Mouse (Mus musculus) gastrocnemius, postnatal 14 days (tissue): ENCODE data around the gene Klc4. TPM values are rescaled to one million over a fixed set of nuclear protein-coding genes. Genes with fewer than 3 reads are reported as not detected.
A peak's percentile ranks its signal among the peaks of the same experiment; 100 is the strongest.

Source experiments
- DNase-seq: peaks from one replicate; pipeline ENCODE4 v3.0.0; 2021; ENCODE audit warnings: mixed read lengths
- intact Hi-C: fragments of 180-260 bp; cut with DNase I; formaldehyde crosslinking; loops from one replicate; pipeline ENCODE4 v1.15.1; 2025; ENCODE audit warnings: low total_unique reads
- total RNA-seq, 2 experiments: library from RNA; stranded (reverse); gene quantifications; 2 replicates each; pipeline ENCODE4 v1.2.3; 2021

Klc4 gene
- total RNA-seq, 2 experiments from 2014 or later: 13.7 to 14.9 TPM

DNA sequence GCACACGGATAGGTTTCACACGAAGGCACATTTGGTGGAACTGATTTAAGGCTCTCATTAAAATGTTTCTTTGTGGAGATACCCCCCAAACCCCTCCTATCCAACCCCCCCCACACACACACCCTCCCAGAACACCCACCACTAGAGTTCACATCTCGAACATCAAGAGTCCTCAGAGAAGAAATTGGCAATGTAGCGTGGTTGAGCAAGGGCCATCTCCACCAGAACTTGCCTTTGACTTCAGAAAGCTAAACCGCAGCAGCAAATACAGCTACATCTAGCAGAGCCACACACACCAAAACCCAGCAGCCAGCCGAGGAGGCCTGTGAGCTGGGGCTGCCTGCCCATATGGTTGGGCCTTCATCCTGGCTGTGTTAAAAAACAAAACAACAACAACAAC lies 18.4 kb downstream of the Klc4 start:
- intact Hi-C loops: no loop called here
- DNase-seq: no peak

GRCm38 (mm10) chr17:46624598-46624997 lies 21.2 kb downstream of the Klc4 start:
- intact Hi-C loops: no loop called here
- no peak for DNase-seq

GRCm38 (mm10) chr17:46623819-46624557 lies 21.8 kb downstream of the Klc4 start:
- no peak for DNase-seq
- intact Hi-C loops: no loop called here

DNA sequence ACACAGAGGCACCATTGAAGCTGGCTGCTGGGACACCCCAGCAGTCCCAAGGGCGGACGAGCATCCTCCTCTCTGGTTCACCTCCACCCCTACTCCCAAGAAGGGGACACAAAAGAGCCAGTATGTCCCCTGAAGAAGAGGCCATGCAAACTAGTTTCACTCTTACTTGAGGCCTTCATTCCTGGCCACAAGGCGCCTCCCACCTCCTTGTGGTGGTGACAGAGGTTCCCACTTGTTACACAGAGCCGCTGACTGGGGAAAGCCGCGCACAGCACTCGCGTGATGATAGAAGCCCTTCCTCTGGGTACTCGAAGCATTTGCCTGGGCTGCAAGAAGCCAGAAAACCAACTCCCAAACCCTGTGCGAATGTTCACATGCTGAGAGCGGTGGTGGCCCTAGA lies 23.6 kb downstream of the Klc4 start:
- intact Hi-C loops: no loop called here
- no peak for DNase-seq

GRCm38 (mm10) chr17:46621324-46621723 lies 24.5 kb downstream of the Klc4 start:
- peak; percentile 46 for DNase-seq

GRCm38 (mm10) chr17:46619683-46620357 lies 26.0 kb downstream of the Klc4 start:
- intact Hi-C loops: no loop called here

More at GRCm38 (mm10) chr17:46621324-46621723, 24.5 kb downstream of the Klc4 start:
- intact Hi-C loops: no loop called here

DNA sequence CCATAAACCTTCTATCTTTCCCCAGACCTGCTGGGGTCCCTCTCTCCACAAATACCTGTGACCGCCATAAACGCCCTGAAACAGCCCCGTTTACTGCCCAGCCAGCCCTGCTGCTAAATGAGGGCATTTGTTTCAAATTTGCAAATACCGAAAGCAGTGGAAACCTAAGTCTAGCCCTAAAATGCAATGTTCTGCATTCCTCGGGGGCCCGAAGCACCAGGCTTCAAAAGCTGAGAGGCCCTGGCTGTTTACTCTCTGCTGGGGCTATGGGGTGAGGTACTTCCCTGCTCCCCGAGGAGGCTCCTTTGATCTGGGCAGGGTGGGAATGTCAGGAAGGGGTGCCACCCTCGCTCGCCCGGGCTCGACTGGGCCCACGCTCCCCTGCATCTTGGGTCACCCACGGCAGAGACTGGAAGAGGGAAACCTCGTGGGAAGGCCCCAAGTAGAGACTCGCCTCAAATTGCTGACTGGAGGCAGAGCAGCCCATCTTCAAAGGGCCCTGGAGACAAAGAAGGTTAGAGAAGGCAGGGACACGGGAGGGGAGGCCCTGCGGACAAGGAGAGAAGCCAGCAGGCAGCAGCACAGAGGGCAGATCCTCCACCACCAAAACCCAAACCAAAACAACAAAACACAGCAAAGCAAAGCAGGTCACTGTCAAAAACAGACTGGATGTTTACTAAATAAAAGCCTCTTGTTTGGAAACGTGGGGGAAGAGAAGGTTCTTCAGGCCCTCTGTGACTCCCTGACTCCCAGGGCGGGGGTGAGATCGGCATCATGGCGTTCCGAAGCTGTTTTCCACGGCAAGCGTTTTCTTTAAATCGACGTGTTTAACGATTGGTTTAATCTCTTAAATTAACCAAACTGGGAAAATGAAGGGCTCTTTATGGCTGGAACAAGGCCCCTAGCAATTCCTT lies 26.8 kb downstream of the Klc4 start:
- intact Hi-C loops: no loop called here
- DNase-seq: no peak

More at GRCm38 (mm10) chr17:46619683-46620357, 26.0 kb downstream of the Klc4 start:
- no peak for DNase-seq

GRCm38 (mm10) chr17:46618394-46618768 lies 27.4 kb downstream of the Klc4 start:
- intact Hi-C loops: no loop called here

DNA sequence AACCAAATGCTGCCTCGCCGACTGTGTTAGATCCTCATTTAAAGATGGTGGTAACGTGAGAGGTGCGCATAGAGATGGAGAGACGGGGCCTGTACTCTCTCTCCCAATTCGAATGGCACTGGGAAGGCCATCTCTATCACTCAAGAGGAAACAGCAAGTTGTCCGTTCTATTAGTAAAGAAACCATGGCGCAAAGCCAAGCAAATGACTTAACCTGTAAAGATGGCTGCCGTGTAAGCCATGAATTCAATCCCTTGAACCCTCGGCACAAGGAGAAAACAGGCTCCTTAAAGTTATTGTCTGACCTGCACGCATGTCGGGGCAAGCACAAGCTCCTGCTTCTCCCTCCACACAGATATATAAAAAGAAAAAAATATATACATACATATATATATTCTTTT lies 28.0 kb downstream of the Klc4 start:
- intact Hi-C loops: no loop called here
- DNase-seq: no peak

More at GRCm38 (mm10) chr17:46618394-46618768, 27.4 kb downstream of the Klc4 start:
- no peak for DNase-seq

- intact Hi-C loops: no loop called here
- no peak for DNase-seq
Measured at GRCm38 (mm10) chr17:46613229-46613628, 32.6 kb downstream of the Klc4 start.

DNA sequence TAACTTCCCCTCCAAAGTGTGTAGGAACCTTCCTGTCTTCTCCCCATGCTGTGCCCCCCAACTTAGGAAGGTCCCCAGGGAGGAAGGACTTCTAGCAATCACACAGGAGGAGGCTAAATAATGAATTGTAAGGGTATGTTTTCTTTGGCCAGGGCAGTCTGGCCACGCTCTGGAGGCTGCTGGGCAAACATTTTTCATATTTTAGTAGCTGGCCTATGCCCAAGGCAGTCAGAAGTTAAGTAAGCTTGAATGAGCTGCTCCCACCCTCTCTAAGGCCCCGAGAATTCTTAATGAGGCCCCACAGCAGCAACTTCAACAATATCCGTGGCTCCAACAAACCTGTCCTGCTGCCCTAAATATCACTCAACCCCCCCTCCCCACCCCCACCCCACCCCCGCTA lies 33.0 kb downstream of the Klc4 start:
- intact Hi-C loops: no loop called here
- DNase-seq: no peak

- DNase-seq: no peak
- intact Hi-C loops: no loop called here
Measured at GRCm38 (mm10) chr17:46612189-46612588, 33.6 kb downstream of the Klc4 start.

DNA sequence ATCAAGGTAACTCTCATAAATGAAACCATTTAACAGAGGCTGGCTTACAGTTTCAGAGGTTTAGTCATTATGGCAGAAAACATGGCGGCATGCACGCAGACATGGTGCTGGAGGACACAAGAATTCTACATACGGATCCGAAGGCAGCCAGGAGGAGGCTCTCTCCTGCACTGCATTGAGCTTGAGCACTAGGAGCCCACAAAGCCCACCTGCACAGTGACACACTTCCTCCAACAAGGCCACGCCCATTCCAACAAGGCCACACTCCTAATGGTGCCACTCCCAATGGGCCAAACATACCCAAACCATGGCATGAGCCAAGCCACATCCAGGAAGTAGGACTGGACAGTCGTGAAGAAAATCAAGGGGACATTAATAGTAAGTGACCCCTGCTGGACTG lies 34.5 kb downstream of the Klc4 start:
- intact Hi-C loops: no loop called here
- no peak for DNase-seq

GRCm38 (mm10) chr17:46609721-46610514 lies 35.9 kb downstream of the Klc4 start:
- DNase-seq: no peak

GRCm38 (mm10) chr17:46605987-46606386 lies 39.8 kb downstream of the Klc4 start:
- no peak for DNase-seq
- intact Hi-C loops: no loop called here

More at GRCm38 (mm10) chr17:46609721-46610514, 35.9 kb downstream of the Klc4 start:
- intact Hi-C loops: no loop called here

GRCm38 (mm10) chr17:46605126-46605525 lies 40.7 kb downstream of the Klc4 start:
- no peak for DNase-seq
- intact Hi-C loops: no loop called here

GRCm38 (mm10) chr17:46603229-46603628 lies 42.6 kb downstream of the Klc4 start:
- no peak for DNase-seq
- intact Hi-C loops: no loop called here

- no peak for DNase-seq
- intact Hi-C loops: no loop called here
Measured at GRCm38 (mm10) chr17:46602212-46602611, 43.6 kb downstream of the Klc4 start.

GRCm38 (mm10) chr17:46600569-46600968 lies 45.3 kb downstream of the Klc4 start:
- intact Hi-C loops: no loop called here
- no peak for DNase-seq
